Mouse (Mus musculus): ENCODE data around the gene Smoc2. TPM values are rescaled to one million over a fixed set of nuclear protein-coding genes. Genes with fewer than 3 reads are reported as not detected.

Gene Smoc2
- total RNA-seq, 4 experiments from 2014 or later: 11.1 to 12.6 (median 11.9) TPM

- DNase-seq (ENCODE audit: low spot score in 2 of 2): no peak
Observed at GRCm38 (mm10) chr17:14407874-14408273, 128.6 kb downstream of the Smoc2 start.

- DNase-seq (ENCODE audit: low spot score in 2 of 2): no peak
Observed at GRCm38 (mm10) chr17:14412460-14412859, 133.2 kb downstream of the Smoc2 start.

DNA sequence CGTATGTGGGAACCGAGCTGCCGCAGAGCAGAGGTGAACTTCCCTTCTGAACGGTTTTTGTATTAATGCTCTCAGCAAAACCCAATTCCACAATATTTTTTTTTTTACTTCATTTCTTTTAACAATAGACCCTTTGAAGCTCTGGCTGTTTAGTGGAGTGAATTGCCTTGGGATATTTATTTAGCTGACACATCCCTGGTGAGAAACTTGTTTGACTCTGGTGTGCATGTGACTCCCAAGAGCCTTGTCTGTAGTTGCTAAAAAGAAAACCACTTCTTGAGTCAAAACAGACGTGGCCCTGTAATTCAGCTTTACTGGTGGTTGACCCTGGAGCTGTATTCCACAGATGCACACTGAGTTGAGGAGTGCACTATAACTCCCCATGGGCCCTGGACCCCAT lies 135.2 kb downstream of the Smoc2 start:
- DNase-seq (ENCODE audit: low spot score in 2 of 2): no peak

DNA sequence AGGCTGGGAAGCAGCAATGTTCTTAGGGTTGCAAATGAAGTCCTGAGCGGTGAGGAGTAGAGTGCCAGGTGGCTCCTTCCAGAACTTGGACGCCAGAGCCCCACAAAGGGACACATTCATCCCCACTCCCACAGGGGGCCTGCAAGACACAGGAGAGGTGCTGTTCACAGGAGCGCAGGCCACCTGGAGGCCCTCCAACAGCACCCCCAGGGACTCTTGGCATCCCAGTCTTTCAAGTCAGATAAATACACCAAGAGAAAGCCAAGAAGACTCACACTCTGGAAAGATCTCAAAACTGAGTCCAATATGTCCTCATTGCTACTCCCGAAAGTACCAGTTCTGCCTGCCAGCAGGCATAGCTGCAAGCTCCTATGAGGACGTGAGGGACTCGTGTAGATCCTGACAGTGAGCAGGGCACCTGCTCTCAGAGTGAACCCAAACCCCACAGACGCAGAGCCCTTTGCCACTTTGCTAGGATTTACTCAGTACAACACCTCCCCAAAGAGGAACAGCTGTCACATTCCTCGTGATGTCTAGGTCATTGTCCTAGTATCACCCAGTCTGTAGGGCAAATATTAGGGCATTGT lies 141.2 kb downstream of the Smoc2 start:
- no peak for DNase-seq (ENCODE audit: low spot score in 2 of 2)

GRCm38 (mm10) chr17:14426481-14426880 lies 147.2 kb downstream of the Smoc2 start:
- DNase-seq (ENCODE audit: low spot score in 2 of 2): no peak

DNA sequence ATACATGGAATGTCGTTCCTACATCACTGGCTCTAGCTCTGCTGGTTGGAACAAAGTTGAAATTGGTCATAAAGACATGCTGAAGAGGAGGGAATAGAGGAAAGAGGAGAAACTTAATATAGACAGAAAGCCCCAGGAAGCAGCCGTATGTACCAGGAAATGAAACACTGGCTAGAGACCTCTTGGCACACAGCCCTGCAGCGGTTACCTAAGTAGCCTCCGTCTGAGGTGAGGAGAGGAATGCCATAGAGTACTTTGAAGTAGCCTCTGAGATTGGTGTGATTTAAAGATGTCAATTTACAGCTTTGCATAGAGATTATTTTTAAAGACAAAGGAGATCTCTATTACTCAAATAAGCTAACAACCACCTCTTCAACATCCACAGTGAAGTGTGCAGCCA lies 155.4 kb downstream of the Smoc2 start:
- DNase-seq (ENCODE audit: low spot score in 2 of 2): no peak

DNA sequence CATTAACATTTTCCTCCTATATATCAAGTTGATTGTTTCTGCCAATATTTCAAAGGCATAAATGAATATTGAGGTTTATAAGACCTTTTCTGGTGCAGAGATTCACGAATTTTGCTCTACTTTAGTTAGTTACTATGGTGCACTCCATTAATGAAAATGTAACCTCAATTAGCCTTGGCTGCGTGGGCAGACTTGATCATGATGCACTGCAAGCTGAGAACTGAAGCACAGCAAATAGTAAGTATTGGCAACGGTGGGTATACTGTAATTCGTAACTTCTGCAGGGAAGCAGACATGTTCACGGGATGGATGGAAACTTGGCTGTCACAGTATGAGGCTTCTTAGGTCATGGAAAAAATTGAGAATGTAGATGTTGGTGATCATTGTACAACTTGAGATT lies 166.3 kb downstream of the Smoc2 start:
- no peak for DNase-seq (ENCODE audit: low spot score in 2 of 2)

DNA sequence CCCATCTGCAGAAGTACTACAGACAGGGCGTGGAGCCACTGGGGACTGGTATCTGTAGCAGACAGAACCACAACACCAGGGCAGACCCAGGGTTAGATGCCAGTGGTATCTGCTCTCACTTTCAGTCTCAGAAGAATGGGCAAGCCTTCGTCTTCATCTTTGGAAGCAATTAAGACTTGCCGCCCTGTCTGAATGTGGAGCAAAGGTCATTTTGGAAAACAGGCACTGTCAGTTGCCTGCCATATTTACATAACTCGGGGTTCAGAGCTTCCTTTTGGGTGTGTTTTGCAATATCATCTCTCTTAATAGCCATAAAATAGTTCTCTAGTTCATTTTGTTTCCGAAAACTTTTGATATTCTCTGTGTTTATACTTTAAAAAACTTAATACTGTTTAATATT lies 168.0 kb downstream of the Smoc2 start:
- no peak for DNase-seq (ENCODE audit: low spot score in 2 of 2)

Other genes with a start within 250 kb of the Smoc2 start
- not detected for gene Gm7358, start 220.0 kb upstream of the Smoc2 start, total RNA-seq (2022)
- 10 to 100 TPM; 76.6 to 98.0 (median 87.1) TPM for gene Dact2, start 75.2 kb upstream of the Smoc2 start, total RNA-seq (2022)